Mouse (Mus musculus) layer of hippocampus, postnatal 14 days (tissue): ENCODE measurements around the gene Rasip1. TPM values are rescaled to one million over a fixed set of nuclear protein-coding genes. Genes with fewer than 3 reads are reported as not detected.
"Not testable (repeated sequence)": the region's sequence is repeated elsewhere in the genome, so short reads cannot be mapped to it uniquely, and the experiment has no call there.

Source experiments
- DNase-seq, 2 experiments: peaks; one replicate each; pipeline ENCODE4 v3.0.0; 2021 to 2022; ENCODE audit warnings: low spot score in 2 of 2, mixed read lengths in 1 of 2
- total RNA-seq, 2 experiments: library from RNA; stranded (reverse); gene quantifications; 2 replicates each; pipeline ENCODE4 v1.2.3; 2021

The Rasip1 gene
- total RNA-seq, 2 experiments from 2014 or later: 9.3 to 10.3 TPM

- DNase-seq: peak; percentile 88 to 94
These were observed 16.3 kb downstream of the Rasip1 start for GRCm38 (mm10) chr7:45643441-45644178.

GRCm38 (mm10) chr7:45644183-45644582, 16.9 kb downstream of the Rasip1 start:
- peak; percentile 49 to 50 for DNase-seq

GRCm38 (mm10) chr7:45644872-45645590, 17.7 kb downstream of the Rasip1 start:
- DNase-seq: no peak

- DNase-seq: no peak
These were observed 18.3 kb downstream of the Rasip1 start for GRCm38 (mm10) chr7:45645591-45645971.

GRCm38 (mm10) chr7:45646671-45647070, 19.4 kb downstream of the Rasip1 start:
- DNase-seq: no peak

GRCm38 (mm10) chr7:45649351-45649750, 22.1 kb downstream of the Rasip1 start:
- no peak for DNase-seq

- DNase-seq: not testable (repeated sequence)
These were observed 23.2 kb downstream of the Rasip1 start for GRCm38 (mm10) chr7:45650484-45650883.

GRCm38 (mm10) chr7:45654424-45655047, 27.2 kb downstream of the Rasip1 start:
- no peak for DNase-seq

GRCm38 (mm10) chr7:45660746-45661478, 33.6 kb downstream of the Rasip1 start:
- no peak for DNase-seq

- not testable (repeated sequence) for DNase-seq
These were observed 34.4 kb downstream of the Rasip1 start for GRCm38 (mm10) chr7:45661702-45662101.

GRCm38 (mm10) chr7:45665303-45666138, 38.2 kb downstream of the Rasip1 start:
- DNase-seq: no peak

GRCm38 (mm10) chr7:45666161-45666560, 38.9 kb downstream of the Rasip1 start, which contains the start of gene Fut2:
Gene Fut2, minus strand, starts transcription at chr7:45666394.
- no peak for DNase-seq

- DNase-seq: peak in 1 of 2 experiments; percentile 44
These were observed 40.5 kb downstream of the Rasip1 start for GRCm38 (mm10) chr7:45667761-45668160.

GRCm38 (mm10) chr7:45668921-45669320, 41.6 kb downstream of the Rasip1 start:
- DNase-seq: no peak

GRCm38 (mm10) chr7:45677627-45678295, 50.5 kb downstream of the Rasip1 start:
- DNase-seq: no peak

GRCm38 (mm10) chr7:45678513-45678912, 51.2 kb downstream of the Rasip1 start:
- no peak for DNase-seq

GRCm38 (mm10) chr7:45679966-45680621, 52.8 kb downstream of the Rasip1 start:
- no peak for DNase-seq

- no peak for DNase-seq
These were observed 53.9 kb downstream of the Rasip1 start for GRCm38 (mm10) chr7:45681046-45681736.
